Mouse (Mus musculus) limb, embryonic 12.5 days (tissue): ENCODE results near the gene Ptn. TPM values are rescaled to one million over a fixed set of nuclear protein-coding genes. Genes with fewer than 3 reads are reported as not detected.

ENCODE experiments used
- ATAC-seq: fragments of 200-750 bp; cut with Nextera tagmentation; 2 replicates; pipeline ENCODE4 v1.8.0; 2017; ENCODE audit warnings: low read depth, moderate TSS enrichment; ENCODE audit not compliant: insufficient number of reproducible peaks, insufficient read depth, low FRiP score, low TSS enrichment
- H3K27ac ChIP-seq: fragments of 300-500 bp; sonication (generic); 2 replicates; pipeline ENCODE4 v1.5.1; 2016; ENCODE audit warnings: mild to moderate bottlenecking, moderate library complexity
- H3K27me3 ChIP-seq: fragments of 300-500 bp; sonication (generic); 2 replicates; pipeline ENCODE4 v1.6.1; 2016; ENCODE audit warnings: mild to moderate bottlenecking, moderate library complexity
- H3K36me3 ChIP-seq: fragments of 300-500 bp; sonication (generic); 2 replicates; pipeline ENCODE4 v1.6.1; 2016; ENCODE audit warnings: mild to moderate bottlenecking, moderate library complexity
- H3K4me1 ChIP-seq: fragments of 300-500 bp; sonication (generic); replicated peaks from 2 replicates; pipeline ENCODE4 v1.6.1; 2016
- H3K4me2 ChIP-seq: fragments of 300-500 bp; sonication (generic); 2 replicates; pipeline ENCODE4 v1.6.1; 2016; ENCODE audit warnings: mild to moderate bottlenecking, moderate library complexity
- H3K4me3 ChIP-seq: fragments of 300-500 bp; sonication (generic); replicated peaks from 2 replicates; pipeline ENCODE4 v1.5.1; 2016; ENCODE audit warnings: mild to moderate bottlenecking
- H3K9ac ChIP-seq: fragments of 300-500 bp; sonication (generic); replicated peaks from 2 replicates; pipeline ENCODE4 v1.6.1; 2016; ENCODE audit warnings: mild to moderate bottlenecking, moderate library complexity
- H3K9me3 ChIP-seq: fragments of 300-500 bp; sonication (generic); 2 replicates; pipeline ENCODE4 v1.6.1; 2016; ENCODE audit warnings: mild to moderate bottlenecking, moderate library complexity
- WGBS: fragments of 180-500 bp; shearing (Covaris S2); methylation state at CpG from one replicate; pipeline ENCODE4 v1.1.7; 2016; 5-methylcytosine and 5-hydroxymethylcytosine counted together
- polyA plus RNA-seq: library from polyadenylated mRNA; unstranded; fragments of >200 nt; fragmentation: Nextera tagmentation; extraction: Ambion mirVana; gene quantifications from 2 replicates; pipeline ENCODE4 v1.2.1, GENCODE M21; 2016

The Ptn gene
- 395 and 421 TPM in 2 replicates for polyA plus RNA-seq

GRCm38 (mm10) chr6:36809747-36810285 lies at the start of gene Ptn:
Gene Ptn, minus strand, starts transcription at chr6:36810220.
- Histone ChIP-seq H3K36me3 (peaks cover 15% of the 10 kb centered on the region), H3K4me3 (peak within 1 kb of the TSS; percentile 64), H3K9me3 (no peaks in the 10 kb centered on the region), H3K4me1 (peaks cover 22% of the 10 kb centered on the region), H3K4me2 (peak within 1 kb of the TSS; percentile 72), H3K27me3 (no peaks in the 10 kb centered on the region), H3K27ac (peak within 1 kb of the TSS; percentile 97), H3K9ac (peak within 1 kb of the TSS; percentile 88)
- WGBS = under 1% methylated on average over 15 of the region's 15 CpGs
- ATAC-seq = peak; percentile 89

GRCm38 (mm10) chr6:36858258-36859041 lies 48.4 kb upstream of the Ptn start:
- no peak for ATAC-seq
- Histone ChIP-seq H3K4me1 (peaks cover 9% of the 10 kb centered on the region; the same call in 1 of the 2 replicates), H3K9me3 (no peaks in the 10 kb centered on the region), H3K9ac (no peak overlapping the region), H3K4me2 (no peak overlapping the region), H3K27ac (no peak overlapping the region), H3K4me3 (no peak overlapping the region), H3K27me3 (no peaks in the 10 kb centered on the region), H3K36me3 (no peaks in the 10 kb centered on the region)
- 82% methylated on average over 3 of the region's 3 CpGs for WGBS

- Histone ChIP-seq H3K9me3 (no peaks in the 10 kb centered on the region), H3K9ac (no peak overlapping the region), H3K27me3 (no peaks in the 10 kb centered on the region), H3K36me3 (no peaks in the 10 kb centered on the region), H3K4me3 (no peak overlapping the region), H3K27ac (no peak overlapping the region), H3K4me2 (no peak overlapping the region), H3K4me1 (peaks cover 9% of the 10 kb centered on the region; the same call in 1 of the 2 replicates)
- ATAC-seq = peak; percentile 26; the same call in 1 of the 2 replicates
- 59% methylated on average over 6 of the region's 6 CpGs for WGBS
Measured at GRCm38 (mm10) chr6:36857627-36858257, 47.7 kb upstream of the Ptn start.

GRCm38 (mm10) chr6:36850422-36851129 lies 40.6 kb upstream of the Ptn start:
- Histone ChIP-seq H3K27ac (no peak overlapping the region), H3K4me3 (no peak overlapping the region), H3K27me3 (no peaks in the 10 kb centered on the region), H3K9ac (no peak overlapping the region), H3K36me3 (no peaks in the 10 kb centered on the region), H3K4me1 (no peaks in the 10 kb centered on the region), H3K9me3 (no peaks in the 10 kb centered on the region), H3K4me2 (no peak overlapping the region)
- 74% methylated on average over 7 of the region's 7 CpGs for WGBS
- no peak for ATAC-seq

GRCm38 (mm10) chr6:36845288-36845687 lies 35.3 kb upstream of the Ptn start:
- H3K27ac ChIP-seq = no peak overlapping the region
- no peak overlapping the region for H3K9ac ChIP-seq
- no peak for ATAC-seq
- no peak overlapping the region for H3K4me3 ChIP-seq
- no peaks in the 10 kb centered on the region for H3K36me3 ChIP-seq
- 85% methylated on average over 1 of the region's 1 CpGs for WGBS
- H3K4me1 ChIP-seq = peaks cover 24% of the 10 kb centered on the region
- H3K27me3 ChIP-seq = no peaks in the 10 kb centered on the region
- H3K9me3 ChIP-seq = no peaks in the 10 kb centered on the region
- H3K4me2 ChIP-seq = no peak overlapping the region

- Histone ChIP-seq H3K4me2 (no peak overlapping the region), H3K4me3 (no peak overlapping the region), H3K9me3 (no peaks in the 10 kb centered on the region), H3K4me1 (peaks cover 24% of the 10 kb centered on the region), H3K27me3 (no peaks in the 10 kb centered on the region), H3K27ac (peak overlapping the region; percentile 23; the same call in 1 of the 2 replicates), H3K9ac (no peak overlapping the region), H3K36me3 (no peaks in the 10 kb centered on the region)
- no peak for ATAC-seq
- WGBS = 61% methylated on average over 6 of the region's 6 CpGs
Measured at GRCm38 (mm10) chr6:36844258-36844657, 34.2 kb upstream of the Ptn start.

- H3K9me3 ChIP-seq = no peaks in the 10 kb centered on the region
- no peak overlapping the region for H3K9ac ChIP-seq
- peak overlapping the region; percentile 78 for H3K27ac ChIP-seq
- H3K4me2 ChIP-seq = no peak overlapping the region
- 49% methylated on average over 3 of the region's 3 CpGs for WGBS
- no peaks in the 10 kb centered on the region for H3K36me3 ChIP-seq
- no peak overlapping the region for H3K4me3 ChIP-seq
- no peaks in the 10 kb centered on the region for H3K27me3 ChIP-seq
- ATAC-seq = no peak
- H3K4me1 ChIP-seq = peaks cover 25% of the 10 kb centered on the region
Measured at GRCm38 (mm10) chr6:36843031-36843488, 33.0 kb upstream of the Ptn start.

GRCm38 (mm10) chr6:36842101-36842922 lies 32.3 kb upstream of the Ptn start:
- H3K4me2 ChIP-seq = no peak overlapping the region
- H3K4me3 ChIP-seq = no peak overlapping the region
- H3K27ac ChIP-seq = peak overlapping the region; percentile 78
- 25% methylated on average over 5 of the region's 5 CpGs for WGBS
- peaks cover 31% of the 10 kb centered on the region for H3K4me1 ChIP-seq
- H3K9me3 ChIP-seq = no peaks in the 10 kb centered on the region
- no peaks in the 10 kb centered on the region for H3K36me3 ChIP-seq
- ATAC-seq = peak; percentile 52; the same call in 1 of the 2 replicates
- no peaks in the 10 kb centered on the region for H3K27me3 ChIP-seq
- no peak overlapping the region for H3K9ac ChIP-seq

- WGBS = 9% methylated on average over 3 of the region's 3 CpGs
- H3K27me3 ChIP-seq = no peaks in the 10 kb centered on the region
- no peak overlapping the region for H3K4me3 ChIP-seq
- H3K36me3 ChIP-seq = no peaks in the 10 kb centered on the region
- ATAC-seq = no peak
- no peaks in the 10 kb centered on the region for H3K9me3 ChIP-seq
- H3K4me1 ChIP-seq = peaks cover 33% of the 10 kb centered on the region
- H3K27ac ChIP-seq = no peak overlapping the region
- H3K9ac ChIP-seq = no peak overlapping the region
- H3K4me2 ChIP-seq = no peak overlapping the region
Measured at GRCm38 (mm10) chr6:36841701-36842100, 31.7 kb upstream of the Ptn start.

- H3K36me3 ChIP-seq = no peaks in the 10 kb centered on the region
- no peak overlapping the region for H3K9ac ChIP-seq
- H3K9me3 ChIP-seq = no peaks in the 10 kb centered on the region
- ATAC-seq = no peak
- peaks cover 38% of the 10 kb centered on the region for H3K4me1 ChIP-seq
- no peak overlapping the region for H3K4me3 ChIP-seq
- H3K4me2 ChIP-seq = no peak overlapping the region
- H3K27me3 ChIP-seq = no peaks in the 10 kb centered on the region
- H3K27ac ChIP-seq = no peak overlapping the region
Measured at GRCm38 (mm10) chr6:36841174-36841573, 31.2 kb upstream of the Ptn start.
